Mouse (Mus musculus): Measurements from ENCODE around the gene Retnla. TPM values are rescaled to one million over a fixed set of nuclear protein-coding genes. Genes with fewer than 3 reads are reported as not detected.
"Not testable (repeated sequence)": the region's sequence is repeated elsewhere in the genome, so short reads cannot be mapped to it uniquely, and the experiment has no call there.

Retnla gene
- total and polyA plus RNA-seq, 2 experiments from 2014 or later: not detected

DNA sequence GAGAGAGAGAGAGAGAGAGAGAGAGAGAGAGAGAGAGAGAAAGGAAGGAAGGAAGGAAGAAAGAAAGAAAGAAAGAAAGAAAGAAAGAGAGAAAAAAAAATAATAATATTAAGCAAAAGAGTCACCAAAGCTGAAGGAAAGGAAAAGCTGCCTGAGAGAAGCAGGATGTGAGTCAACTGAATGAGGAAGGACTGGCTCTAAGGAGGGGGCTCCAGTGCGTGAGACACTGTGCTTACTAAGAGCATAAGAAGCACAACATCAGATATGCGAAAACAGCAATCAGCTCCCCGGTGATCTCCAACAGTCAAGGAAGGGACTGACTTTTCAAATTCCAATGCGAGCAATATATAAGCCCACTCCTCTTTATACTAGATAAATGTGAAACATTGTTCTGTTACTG lies 13.3 kb upstream of the Retnla start:
- Histone ChIP-seq H3K4me2 (ENCODE audit: low read depth, low read length, poor library complexity, severe bottlenecking) (no peak overlapping the region), H3K4me3 (ENCODE audit: low read depth, low read length) (no peak overlapping the region), H3K4me1 (ENCODE audit: insufficient read depth, low read length) (no peaks in the 10 kb centered on the region), H3K36me3 (ENCODE audit: insufficient read depth, low read length) (no peaks in the 10 kb centered on the region), H3K9ac (replicated peaks; ENCODE audit: low read length, poor library complexity, severe bottlenecking) (no peak overlapping the region), H3K27ac (ENCODE audit: low read depth, low read length) (no peak overlapping the region), H3K9me3 (ENCODE audit: low read length) (no peaks in the 10 kb centered on the region), H3K27me3 (ENCODE audit: insufficient read depth, low read length) (no peaks in the 10 kb centered on the region)
- no peak for DNase-seq (ENCODE audit: low spot score)
- WGBS: 83% methylated on average over 4 of the region's 4 CpGs
- no peak for ATAC-seq (ENCODE audit: low FRiP score)
- TF ChIP-seq CTCF (IDR thresholded peaks at IDR 0.05): no peak

DNA sequence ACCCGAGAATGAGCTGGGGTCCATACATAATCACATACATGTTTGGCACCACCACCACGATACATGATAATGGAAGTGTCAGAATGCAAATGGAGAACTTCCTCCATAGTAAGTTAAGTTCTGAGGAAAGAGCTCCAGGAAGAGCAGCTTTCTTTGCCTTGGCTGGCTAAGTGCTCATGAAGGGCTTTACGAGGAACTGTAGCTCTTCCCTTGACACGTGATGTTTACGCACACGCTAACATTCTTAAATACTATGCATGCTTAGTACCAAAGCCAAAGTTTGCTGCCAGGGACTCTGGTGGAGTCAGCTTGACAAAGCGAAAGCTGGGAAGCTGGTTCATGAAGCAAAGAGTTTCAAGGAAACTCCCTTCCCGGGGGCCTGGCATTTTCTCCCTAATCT lies 10.3 kb upstream of the Retnla start:
- DNase-seq (ENCODE audit: low spot score) (no peak), ATAC-seq (ENCODE audit: low FRiP score) (no peak)
- Histone ChIP-seq H3K9me3 (ENCODE audit: low read length) (no peaks in the 10 kb centered on the region), H3K4me3 (ENCODE audit: low read depth, low read length) (no peak overlapping the region), H3K27ac (ENCODE audit: low read depth, low read length) (no peak overlapping the region), H3K4me2 (ENCODE audit: low read depth, low read length, poor library complexity, severe bottlenecking) (no peak overlapping the region), H3K4me1 (ENCODE audit: insufficient read depth, low read length) (no peaks in the 10 kb centered on the region), H3K36me3 (ENCODE audit: insufficient read depth, low read length) (no peaks in the 10 kb centered on the region), H3K27me3 (ENCODE audit: insufficient read depth, low read length) (no peaks in the 10 kb centered on the region), H3K9ac (replicated peaks; ENCODE audit: low read length, poor library complexity, severe bottlenecking) (no peak overlapping the region)
- 92% methylated on average over 7 of the region's 8 CpGs for WGBS
- TF ChIP-seq CTCF (IDR thresholded peaks at IDR 0.05): no peak

DNA sequence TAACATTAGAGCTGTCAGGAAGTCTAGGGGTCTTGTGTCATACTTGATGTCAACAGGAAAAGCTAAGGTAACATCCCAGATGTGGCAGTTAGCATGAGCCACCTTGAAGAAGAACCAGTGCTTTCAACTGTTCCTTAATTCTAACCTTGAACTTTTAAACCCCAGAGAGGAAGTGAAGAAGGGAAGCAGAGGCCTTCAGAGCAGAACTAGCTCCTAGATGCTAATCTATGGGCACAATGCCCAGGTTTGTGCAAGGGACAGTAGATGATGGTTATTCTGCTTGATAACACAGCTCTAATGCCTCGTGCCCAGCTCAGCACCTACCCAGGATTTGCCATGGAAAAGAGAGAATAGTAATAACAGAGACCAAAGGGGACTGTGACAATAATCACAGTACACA lies 8.7 kb upstream of the Retnla start:
- not testable (repeated sequence) for DNase-seq (ENCODE audit: low spot score); H3K36me3 ChIP-seq (ENCODE audit: insufficient read depth, low read length); H3K4me2 ChIP-seq (ENCODE audit: low read depth, low read length, poor library complexity, severe bottlenecking); H3K4me3 ChIP-seq (ENCODE audit: low read depth, low read length); H3K4me1 ChIP-seq (ENCODE audit: insufficient read depth, low read length); H3K9me3 ChIP-seq (ENCODE audit: low read length); H3K27me3 ChIP-seq (ENCODE audit: insufficient read depth, low read length); H3K27ac ChIP-seq (ENCODE audit: low read depth, low read length); ATAC-seq (ENCODE audit: low FRiP score); H3K9ac ChIP-seq (replicated peaks; ENCODE audit: low read length, poor library complexity, severe bottlenecking)
- WGBS: 67% methylated on average over 1 of the region's 1 CpGs

DNA sequence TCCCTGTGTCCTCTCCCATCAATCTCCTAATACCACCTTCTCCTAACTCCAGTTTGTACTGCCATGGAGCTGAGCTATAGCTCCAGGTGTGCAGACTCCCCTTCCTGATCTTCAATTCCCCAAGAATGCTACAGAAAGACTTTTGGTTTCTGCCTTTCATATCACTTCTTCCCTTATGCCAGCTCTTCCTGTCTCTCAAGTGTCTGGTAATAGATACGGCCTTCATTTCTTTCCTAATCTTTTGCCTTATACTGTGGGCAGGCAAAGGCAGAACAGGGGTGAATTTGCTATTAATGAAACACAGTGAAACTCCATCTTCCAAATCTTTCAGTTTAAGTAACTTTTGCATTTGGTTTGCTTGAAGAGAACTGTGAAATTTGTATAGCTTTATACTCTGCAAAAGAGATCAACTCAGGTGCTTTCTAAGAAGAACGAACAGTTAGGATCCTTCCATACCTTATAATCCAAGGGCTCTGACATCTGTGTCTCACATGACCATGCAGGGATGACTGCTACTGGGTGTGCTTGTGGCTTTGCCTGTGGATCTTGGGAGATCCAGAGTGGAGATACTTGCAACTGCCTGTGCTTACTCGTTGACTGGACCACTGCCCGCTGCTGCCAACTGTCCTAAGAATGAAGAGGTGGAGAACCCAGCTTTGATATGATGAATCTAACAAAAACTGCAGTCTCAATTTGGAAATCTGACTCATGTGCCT lies 1.5 kb downstream of the Retnla start:
- no peaks in the 10 kb centered on the region for H3K36me3 ChIP-seq (ENCODE audit: insufficient read depth, low read length)
- no peaks in the 10 kb centered on the region for H3K27me3 ChIP-seq (ENCODE audit: insufficient read depth, low read length)
- H3K9me3 ChIP-seq (ENCODE audit: low read length): no peaks in the 10 kb centered on the region
- no peak overlapping the region for H3K27ac ChIP-seq (ENCODE audit: low read depth, low read length)
- ATAC-seq (ENCODE audit: low FRiP score): no peak
- H3K9ac ChIP-seq (replicated peaks; ENCODE audit: low read length, poor library complexity, severe bottlenecking): no peak overlapping the region
- no peak overlapping the region for H3K4me2 ChIP-seq (ENCODE audit: low read depth, low read length, poor library complexity, severe bottlenecking)
- no peaks in the 10 kb centered on the region for H3K4me1 ChIP-seq (ENCODE audit: insufficient read depth, low read length)
- DNase-seq (ENCODE audit: low spot score): no peak
- 95% methylated on average over 4 of the region's 4 CpGs for WGBS
- no peak for TF ChIP-seq CTCF (IDR thresholded peaks at IDR 0.05)
- H3K4me3 ChIP-seq (ENCODE audit: low read depth, low read length): no peak overlapping the region

DNA sequence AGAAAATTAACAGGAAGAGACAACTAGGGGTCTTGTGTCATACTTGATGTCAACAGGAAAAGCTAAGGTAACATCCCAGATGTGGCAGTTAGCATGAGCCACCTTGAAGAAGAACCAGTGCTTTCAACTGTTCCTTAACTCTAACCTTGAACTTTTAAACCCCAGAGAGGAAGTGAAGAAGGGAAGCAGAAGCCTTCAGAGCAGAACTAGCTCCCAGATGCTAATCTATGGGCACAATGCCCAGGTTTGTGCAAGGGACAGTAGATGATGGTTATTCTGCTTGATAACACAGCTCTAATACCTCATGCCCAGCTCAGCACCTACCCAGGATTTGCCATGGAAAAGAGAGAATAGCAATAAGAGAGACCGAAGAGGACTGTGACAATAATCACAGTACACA lies 22.7 kb downstream of the Retnla start:
- H3K27me3 ChIP-seq (ENCODE audit: insufficient read depth, low read length); H3K27ac ChIP-seq (ENCODE audit: low read depth, low read length); H3K4me2 ChIP-seq (ENCODE audit: low read depth, low read length, poor library complexity, severe bottlenecking); H3K4me3 ChIP-seq (ENCODE audit: low read depth, low read length); H3K9ac ChIP-seq (replicated peaks; ENCODE audit: low read length, poor library complexity, severe bottlenecking); ATAC-seq (ENCODE audit: low FRiP score); H3K36me3 ChIP-seq (ENCODE audit: insufficient read depth, low read length); H3K4me1 ChIP-seq (ENCODE audit: insufficient read depth, low read length); DNase-seq (ENCODE audit: low spot score); H3K9me3 ChIP-seq (ENCODE audit: low read length): not testable (repeated sequence)
- WGBS: 95% methylated on average over 1 of the region's 1 CpGs

DNA sequence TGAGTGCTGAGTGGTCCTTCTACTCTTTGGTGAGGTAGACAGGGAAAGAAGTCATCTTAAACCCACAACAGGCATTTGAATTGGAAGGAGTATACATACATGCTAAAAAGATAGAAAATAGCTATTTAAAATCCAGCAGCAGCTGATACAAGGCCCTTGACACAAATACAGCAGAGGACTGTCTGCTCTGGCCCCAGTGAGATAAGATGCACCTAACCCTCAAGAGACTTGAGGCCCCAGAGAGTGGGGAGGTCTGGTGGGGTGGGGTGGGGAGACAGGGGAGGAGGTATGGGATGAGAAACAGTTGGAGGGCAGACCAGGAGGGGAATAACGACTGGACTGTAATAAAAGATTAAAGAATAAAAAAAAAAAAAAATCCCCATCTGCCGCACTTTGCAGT lies 25.3 kb downstream of the Retnla start:
- no peak overlapping the region for H3K27ac ChIP-seq (ENCODE audit: low read depth, low read length)
- ATAC-seq (ENCODE audit: low FRiP score): no peak
- WGBS: 71% methylated on average over 2 of the region's 2 CpGs

More for the DNA sequence above, 25.3 kb downstream of the Retnla start:
- Histone ChIP-seq H3K9ac (replicated peaks; ENCODE audit: low read length, poor library complexity, severe bottlenecking) (no peak overlapping the region), H3K36me3 (ENCODE audit: insufficient read depth, low read length) (no peaks in the 10 kb centered on the region), H3K4me3 (ENCODE audit: low read depth, low read length) (no peak overlapping the region), H3K27me3 (ENCODE audit: insufficient read depth, low read length) (no peaks in the 10 kb centered on the region), H3K4me1 (ENCODE audit: insufficient read depth, low read length) (no peaks in the 10 kb centered on the region), H3K9me3 (ENCODE audit: low read length) (no peaks in the 10 kb centered on the region), H3K4me2 (ENCODE audit: low read depth, low read length, poor library complexity, severe bottlenecking) (no peak overlapping the region)
- no peak for DNase-seq (ENCODE audit: low spot score)
- no peak for TF ChIP-seq CTCF (IDR thresholded peaks at IDR 0.05)

Measured in midbrain, postnatal 0 days (tissue).